Mouse (Mus musculus): ENCODE measurements around the gene Spx. TPM values are rescaled to one million over a fixed set of nuclear protein-coding genes. Genes with fewer than 3 reads are reported as not detected.

Spx gene
- polyA plus RNA-seq, 1 experiment from 2014 or later, result 1.0 TPM

DNA sequence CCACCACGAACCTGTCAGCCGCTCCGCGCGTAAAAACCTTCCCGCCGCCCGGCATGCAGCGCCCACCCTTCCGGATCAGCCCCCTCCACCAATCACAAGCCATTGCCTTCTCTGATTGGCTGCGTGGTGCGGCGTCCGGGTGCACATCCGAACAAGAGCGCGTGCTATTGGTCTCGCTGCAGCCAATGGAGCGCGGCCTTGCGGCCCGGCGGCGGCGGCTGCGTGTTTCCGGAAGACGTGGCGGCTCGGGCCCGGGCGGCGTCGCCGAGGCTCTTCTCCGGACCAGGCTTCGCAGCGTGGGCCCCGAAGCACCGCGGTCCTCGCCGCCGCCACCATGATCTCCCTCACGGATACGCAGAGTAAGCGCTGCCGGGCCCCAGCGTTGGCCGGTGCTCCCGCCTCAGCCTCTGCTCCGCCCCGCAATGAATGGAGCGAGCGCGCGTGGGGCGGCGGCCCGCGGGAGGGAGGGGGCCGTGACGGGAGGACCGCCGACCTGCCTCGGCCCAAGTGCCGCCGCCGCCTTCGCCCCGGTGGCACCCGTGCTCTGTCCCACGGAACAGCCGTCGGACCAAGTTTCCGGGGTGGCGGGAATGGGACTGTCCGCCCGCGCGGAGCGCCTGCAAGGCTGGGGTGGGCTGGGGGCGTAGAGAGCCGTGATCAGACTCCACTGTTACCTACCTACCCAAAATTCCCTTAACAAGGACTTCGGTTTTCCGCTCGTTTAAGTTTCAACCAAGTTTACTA, 26.1 kb upstream of the Spx start, which contains the start of the genes Recql and Golt1b:
Recql (minus strand) TSS at position 77 of the 744 bp plus-strand sequence.
Golt1b (plus strand) TSS at position 211 of the 744 bp plus-strand sequence.
- WGBS, result under 1% methylated on average over 78 of the region's 87 CpGs
- Histone ChIP-seq H3K9ac (peak within 1 kb of the TSS; percentile 81), H3K9me3 (no peaks in the 10 kb centered on the region), H3K27ac (no peak within 1 kb of the TSS), H3K27me3 (no peaks in the 10 kb centered on the region), H3K4me3 (replicated peaks) (peak within 1 kb of the TSS; percentile 78), H3K36me3 (replicated peaks) (no peaks in the 10 kb centered on the region), H3K4me1 (peaks cover 17% of the 10 kb centered on the region), H3K4me2 (peak within 1 kb of the TSS; percentile 69)
- ATAC-seq (ENCODE audit: low FRiP score), result peak; percentile 100

GRCm38 (mm10) chr6:142387755-142388271, 25.4 kb upstream of the Spx start:
- Histone ChIP-seq H3K4me1 (peaks cover 17% of the 10 kb centered on the region), H3K9me3 (no peaks in the 10 kb centered on the region), H3K4me2 (peak overlapping the region; percentile 69), H3K4me3 (replicated peaks) (peak overlapping the region; percentile 78), H3K27me3 (no peaks in the 10 kb centered on the region), H3K9ac (peak overlapping the region; percentile 81), H3K36me3 (replicated peaks) (peaks cover 2% of the 10 kb centered on the region; the same call in 1 of the 2 replicates), H3K27ac (no peak overlapping the region)
- 22% methylated on average over 8 of the region's 8 CpGs for WGBS
- no peak for ATAC-seq (ENCODE audit: low FRiP score)

DNA sequence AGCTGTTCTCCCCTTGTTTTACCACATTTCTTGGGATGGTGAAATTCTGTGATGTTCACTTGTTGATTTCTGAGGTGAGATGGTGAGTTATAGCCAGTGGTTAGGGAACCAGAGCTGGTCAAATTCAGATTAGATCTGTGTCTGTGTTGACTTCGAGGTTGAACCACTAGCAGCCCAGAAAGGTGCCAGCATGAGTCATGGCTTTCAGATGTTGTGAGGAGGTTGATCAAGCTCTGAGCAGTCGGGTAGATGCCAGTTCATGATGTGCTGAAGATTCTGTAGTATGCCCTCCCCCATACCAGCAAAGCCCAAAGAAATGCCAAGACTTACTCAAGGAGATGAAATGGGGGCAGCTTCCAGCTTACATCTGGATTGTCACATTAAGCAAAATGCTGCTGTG, 24.1 kb upstream of the Spx start:
- H3K27ac ChIP-seq, result no peak overlapping the region
- H3K27me3 ChIP-seq, result no peaks in the 10 kb centered on the region
- no peak overlapping the region for H3K4me2 ChIP-seq
- H3K9me3 ChIP-seq, result no peaks in the 10 kb centered on the region
- H3K9ac ChIP-seq, result no peak overlapping the region
- H3K4me3 ChIP-seq (replicated peaks), result no peak overlapping the region
- peaks cover 13% of the 10 kb centered on the region for H3K36me3 ChIP-seq (replicated peaks)
- peaks cover 17% of the 10 kb centered on the region for H3K4me1 ChIP-seq
- no peak for ATAC-seq (ENCODE audit: low FRiP score)
- WGBS, result 100% methylated on average over 2 of the region's 2 CpGs

GRCm38 (mm10) chr6:142392312-142392711, 20.9 kb upstream of the Spx start:
- Histone ChIP-seq H3K27me3 (no peaks in the 10 kb centered on the region), H3K9ac (no peak overlapping the region), H3K27ac (no peak overlapping the region), H3K9me3 (no peaks in the 10 kb centered on the region), H3K4me2 (no peak overlapping the region), H3K4me3 (replicated peaks) (no peak overlapping the region), H3K4me1 (peaks cover 14% of the 10 kb centered on the region), H3K36me3 (replicated peaks) (peaks cover 38% of the 10 kb centered on the region)
- ATAC-seq (ENCODE audit: low FRiP score), result no peak
- WGBS, result 93% methylated on average over 5 of the region's 5 CpGs

GRCm38 (mm10) chr6:142394669-142395068, 18.6 kb upstream of the Spx start:
- Histone ChIP-seq H3K27me3 (no peaks in the 10 kb centered on the region), H3K27ac (no peak overlapping the region), H3K4me2 (no peak overlapping the region), H3K4me3 (replicated peaks) (no peak overlapping the region), H3K36me3 (replicated peaks) (peaks cover 38% of the 10 kb centered on the region), H3K9me3 (no peaks in the 10 kb centered on the region), H3K4me1 (no peaks in the 10 kb centered on the region), H3K9ac (no peak overlapping the region)
- no peak for ATAC-seq (ENCODE audit: low FRiP score)
- WGBS, result 88% methylated on average over 5 of the region's 5 CpGs

GRCm38 (mm10) chr6:142395756-142396155, 17.5 kb upstream of the Spx start:
- Histone ChIP-seq H3K27ac (no peak overlapping the region), H3K9me3 (no peaks in the 10 kb centered on the region)

GRCm38 (mm10) chr6:142411140-142411539, 2.1 kb upstream of the Spx start:
- Histone ChIP-seq H3K9me3 (no peaks in the 10 kb centered on the region), H3K9ac (no peak overlapping the region), H3K4me2 (no peak overlapping the region), H3K4me1 (peaks cover 20% of the 10 kb centered on the region), H3K27me3 (peaks cover 37% of the 10 kb centered on the region), H3K4me3 (replicated peaks) (no peak overlapping the region), H3K27ac (no peak overlapping the region), H3K36me3 (replicated peaks) (no peaks in the 10 kb centered on the region)
- no peak for ATAC-seq (ENCODE audit: low FRiP score)
- WGBS, result 9% methylated on average over 1 of the region's 1 CpGs

More at GRCm38 (mm10) chr6:142395756-142396155, 17.5 kb upstream of the Spx start:
- WGBS, result 91% methylated on average over 6 of the region's 6 CpGs
- no peak for ATAC-seq (ENCODE audit: low FRiP score)
- Histone ChIP-seq H3K9ac (no peak overlapping the region), H3K4me1 (no peaks in the 10 kb centered on the region), H3K4me2 (no peak overlapping the region), H3K36me3 (replicated peaks) (peaks cover 47% of the 10 kb centered on the region), H3K27me3 (no peaks in the 10 kb centered on the region), H3K4me3 (replicated peaks) (no peak overlapping the region)

DNA sequence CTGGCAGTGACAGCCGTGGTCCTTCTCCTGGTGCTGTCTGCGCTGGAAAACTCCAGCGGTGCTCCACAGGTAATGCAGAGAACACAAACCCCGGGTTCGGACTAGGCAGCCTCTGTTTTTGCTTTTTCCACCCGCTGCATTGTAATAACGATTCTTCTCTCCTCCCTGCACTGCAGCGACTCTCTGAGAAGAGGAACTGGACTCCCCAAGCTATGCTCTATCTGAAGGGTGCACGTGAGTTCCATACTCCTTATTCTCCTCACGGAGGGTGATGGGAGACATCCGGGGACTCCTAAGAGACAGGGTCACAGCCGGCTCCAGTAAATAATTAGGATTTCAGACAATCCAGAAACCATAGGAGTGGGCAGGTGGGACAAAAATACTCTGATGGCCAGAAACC, 604 bp downstream of the Spx start:
- no peak for ATAC-seq (ENCODE audit: low FRiP score)
- 11% methylated on average over 12 of the region's 12 CpGs for WGBS
- H3K27me3 ChIP-seq, result peaks cover 41% of the 10 kb centered on the region
- no peaks in the 10 kb centered on the region for H3K36me3 ChIP-seq (replicated peaks)
- no peak overlapping the region for H3K27ac ChIP-seq
- no peak overlapping the region for H3K4me3 ChIP-seq (replicated peaks)
- H3K4me2 ChIP-seq, result peak overlapping the region; percentile 60
- H3K4me1 ChIP-seq, result peaks cover 20% of the 10 kb centered on the region
- H3K9me3 ChIP-seq, result no peaks in the 10 kb centered on the region
- H3K9ac ChIP-seq, result no peak overlapping the region

GRCm38 (mm10) chr6:142414597-142414996, 1.4 kb downstream of the Spx start:
- peak; percentile 46; the same call in 1 of the 2 replicates for ATAC-seq (ENCODE audit: low FRiP score)
- WGBS, result under 1% methylated on average over 24 of the region's 24 CpGs
- Histone ChIP-seq H3K4me3 (replicated peaks) (peak overlapping the region; percentile 36), H3K9me3 (no peaks in the 10 kb centered on the region), H3K9ac (peak overlapping the region; percentile 44; the same call in 1 of the 2 replicates), H3K4me1 (peaks cover 20% of the 10 kb centered on the region), H3K27me3 (peaks cover 41% of the 10 kb centered on the region), H3K36me3 (replicated peaks) (no peaks in the 10 kb centered on the region), H3K4me2 (peak overlapping the region; percentile 60), H3K27ac (no peak overlapping the region)

DNA sequence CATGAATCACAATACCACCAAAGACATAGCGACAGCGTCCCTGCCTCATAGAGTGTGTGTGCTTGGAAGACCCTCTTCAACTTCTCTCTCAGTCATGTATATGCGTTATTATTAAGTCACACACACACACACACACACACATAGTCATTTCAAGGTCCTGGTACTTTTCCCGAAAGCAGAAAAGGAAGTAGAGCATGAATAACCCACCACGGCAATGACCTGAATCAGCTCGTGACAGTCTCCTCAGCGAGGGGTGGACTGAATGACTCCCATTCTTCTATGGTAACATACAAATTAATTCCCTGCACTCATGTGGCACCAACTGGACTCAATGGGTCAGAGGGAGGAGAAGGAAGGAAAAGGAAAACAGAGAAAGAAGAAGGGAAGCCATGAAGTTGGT, 11.7 kb downstream of the Spx start:
- Histone ChIP-seq H3K4me2 (no peak overlapping the region), H3K36me3 (replicated peaks) (no peaks in the 10 kb centered on the region), H3K27me3 (no peaks in the 10 kb centered on the region), H3K9me3 (no peaks in the 10 kb centered on the region), H3K9ac (no peak overlapping the region), H3K4me1 (no peaks in the 10 kb centered on the region), H3K27ac (no peak overlapping the region), H3K4me3 (replicated peaks) (no peak overlapping the region)
- no peak for ATAC-seq (ENCODE audit: low FRiP score)
- WGBS, result 76% methylated on average over 7 of the region's 7 CpGs

- no peak for ATAC-seq (ENCODE audit: low FRiP score)
- H3K36me3 ChIP-seq (replicated peaks), result no peaks in the 10 kb centered on the region
- H3K27ac ChIP-seq, result no peak overlapping the region
- H3K9ac ChIP-seq, result no peak overlapping the region
- H3K27me3 ChIP-seq, result no peaks in the 10 kb centered on the region
- H3K4me1 ChIP-seq, result no peaks in the 10 kb centered on the region
- no peaks in the 10 kb centered on the region for H3K9me3 ChIP-seq
- H3K4me2 ChIP-seq, result no peak overlapping the region
- no peak overlapping the region for H3K4me3 ChIP-seq (replicated peaks)
Observed at GRCm38 (mm10) chr6:142429072-142429471, 15.8 kb downstream of the Spx start.

DNA sequence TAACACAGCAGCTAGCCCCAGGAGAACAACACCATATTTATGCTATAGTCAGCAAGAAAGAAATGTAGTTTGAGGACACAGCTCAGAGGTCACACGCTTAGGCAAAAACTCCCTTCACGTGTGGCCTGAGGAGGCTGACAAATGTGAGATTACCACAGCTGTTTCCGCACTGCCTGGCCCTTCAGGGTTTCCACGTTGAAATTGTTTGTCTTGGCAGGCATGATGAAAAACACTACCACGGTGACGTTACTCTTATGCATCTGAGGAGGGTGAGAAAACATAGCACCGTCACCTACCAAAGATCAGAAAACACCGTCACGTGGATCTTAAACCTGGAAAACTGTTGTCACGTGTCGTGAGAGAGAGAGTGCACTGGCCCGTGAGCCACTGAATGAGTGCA, 38.1 kb downstream of the Spx start:
- Histone ChIP-seq H3K4me2 (no peak overlapping the region), H3K27me3 (no peaks in the 10 kb centered on the region), H3K9ac (no peak overlapping the region), H3K36me3 (replicated peaks) (no peaks in the 10 kb centered on the region), H3K9me3 (no peaks in the 10 kb centered on the region), H3K27ac (no peak overlapping the region), H3K4me1 (no peaks in the 10 kb centered on the region), H3K4me3 (replicated peaks) (no peak overlapping the region)
- WGBS, result 88% methylated on average over 12 of the region's 12 CpGs
- no peak for ATAC-seq (ENCODE audit: low FRiP score)

DNA sequence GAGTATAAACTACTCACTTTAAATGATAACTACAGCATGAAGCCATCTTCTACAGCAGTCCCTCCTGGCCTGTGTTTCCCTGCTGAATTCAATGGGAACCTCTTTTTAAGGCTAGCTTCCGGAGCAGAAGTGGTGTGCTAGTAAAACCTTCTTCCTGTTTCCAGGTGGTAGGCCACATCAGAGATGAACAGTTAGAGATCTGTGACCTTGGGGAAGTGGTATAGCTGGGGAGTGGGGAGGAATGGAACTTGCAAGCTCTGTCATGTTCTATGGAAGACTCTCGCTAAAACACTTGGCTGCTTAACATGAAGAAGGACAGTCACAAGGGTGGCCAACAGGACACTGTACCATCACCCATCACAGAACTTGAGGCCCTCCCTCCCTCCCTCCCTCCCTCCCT, 40.1 kb downstream of the Spx start:
- no peaks in the 10 kb centered on the region for H3K27me3 ChIP-seq
- no peak overlapping the region for H3K4me3 ChIP-seq (replicated peaks)
- H3K27ac ChIP-seq, result no peak overlapping the region
- no peak overlapping the region for H3K9ac ChIP-seq
- H3K36me3 ChIP-seq (replicated peaks), result no peaks in the 10 kb centered on the region
- no peaks in the 10 kb centered on the region for H3K9me3 ChIP-seq
- peaks cover 4% of the 10 kb centered on the region for H3K4me1 ChIP-seq
- no peak for ATAC-seq (ENCODE audit: low FRiP score)
- 90% methylated on average over 2 of the region's 2 CpGs for WGBS
- H3K4me2 ChIP-seq, result no peak overlapping the region

Data from forebrain, embryonic 12.5 days (tissue).